Mouse (Mus musculus) kidney, postnatal 10 days (tissue): ENCODE measurements around the gene Gpatch3.

Experiments used
- DNase-seq: peaks from one replicate; pipeline ENCODE4 v3.0.0; 2021; ENCODE audit warnings: mixed read lengths

The Gpatch3 gene

GRCm38 (mm10) chr4:133620668-133621067 lies 46.1 kb downstream of the Gpatch3 start:
- no peak for DNase-seq

DNA sequence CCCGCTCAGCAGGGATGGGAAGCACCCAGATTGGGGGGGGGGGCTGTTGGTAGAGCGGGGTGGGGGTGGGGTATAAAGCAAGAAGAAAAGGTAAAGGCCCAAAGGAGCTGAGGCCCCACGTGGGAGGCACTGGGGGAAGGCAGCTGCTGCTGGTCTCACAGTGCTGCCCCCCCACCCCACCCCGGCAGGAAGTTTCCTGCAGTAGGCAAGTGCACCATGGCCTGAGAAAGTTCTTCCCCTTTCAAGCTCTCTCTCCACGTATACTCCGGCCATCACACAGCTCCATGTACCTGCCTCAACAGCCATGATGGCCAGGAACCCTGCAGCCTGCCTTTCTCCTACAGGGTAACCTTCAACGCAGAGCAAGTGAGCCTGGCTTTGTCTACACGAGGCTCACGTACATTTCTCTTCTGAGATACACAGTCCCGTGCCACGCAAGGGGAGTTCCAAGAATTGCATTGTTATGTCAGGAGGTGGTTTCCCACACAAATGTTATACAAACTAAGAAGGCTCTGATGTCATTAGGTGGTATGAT lies 47.7 kb downstream of the Gpatch3 start:
- no peak for DNase-seq

- DNase-seq: no peak
Observed at GRCm38 (mm10) chr4:133624830-133625229, 50.3 kb downstream of the Gpatch3 start.

DNA sequence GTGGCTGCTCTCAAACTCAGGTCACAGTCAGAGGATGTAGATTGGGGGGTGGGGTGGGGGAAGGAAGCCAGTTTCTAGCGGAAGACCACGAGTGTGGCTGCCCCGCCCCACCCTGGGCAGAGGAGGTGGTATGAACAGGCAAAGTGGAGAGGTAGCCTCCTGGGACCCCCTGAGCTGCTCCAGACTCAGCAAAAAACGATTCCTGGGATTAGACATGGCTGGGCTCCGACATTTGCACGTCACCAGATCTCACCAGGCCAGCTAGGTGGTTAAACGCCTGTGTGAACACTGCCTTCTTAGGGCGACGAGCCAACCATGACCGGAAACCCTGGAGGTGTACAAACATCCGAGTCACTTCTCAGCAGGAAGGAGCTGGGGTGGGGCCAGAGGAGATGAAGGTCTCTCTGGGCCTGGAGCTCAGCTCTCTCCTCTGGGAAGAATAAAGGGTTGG lies 51.1 kb downstream of the Gpatch3 start:
- DNase-seq: peak; percentile 85

- DNase-seq: no peak
Observed at GRCm38 (mm10) chr4:133626221-133626620, 51.7 kb downstream of the Gpatch3 start.

DNA sequence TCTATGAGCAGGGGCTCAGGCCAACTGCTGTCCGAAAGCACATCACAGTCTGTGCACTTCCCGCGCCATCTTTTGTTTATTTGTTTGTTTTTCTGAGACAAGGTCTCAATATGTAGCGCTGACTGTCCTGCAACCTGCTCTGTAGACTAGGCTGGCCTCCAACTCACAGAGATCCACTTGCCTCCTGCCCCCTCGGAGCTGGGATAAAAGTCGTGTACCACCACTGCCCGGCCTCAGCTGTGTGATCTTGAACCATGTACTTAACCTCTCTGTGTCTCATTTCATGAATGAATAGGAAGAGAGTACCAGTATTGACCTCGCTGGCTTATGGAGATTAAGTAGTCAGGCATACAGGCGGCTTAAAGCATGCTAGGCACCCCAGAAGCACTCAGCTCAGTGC lies 52.1 kb downstream of the Gpatch3 start:
- DNase-seq: no peak

GRCm38 (mm10) chr4:133627039-133627438 lies 52.5 kb downstream of the Gpatch3 start:
- peak; percentile 36 for DNase-seq

GRCm38 (mm10) chr4:133628517-133628916 lies 54.0 kb downstream of the Gpatch3 start:
- DNase-seq: no peak

DNA sequence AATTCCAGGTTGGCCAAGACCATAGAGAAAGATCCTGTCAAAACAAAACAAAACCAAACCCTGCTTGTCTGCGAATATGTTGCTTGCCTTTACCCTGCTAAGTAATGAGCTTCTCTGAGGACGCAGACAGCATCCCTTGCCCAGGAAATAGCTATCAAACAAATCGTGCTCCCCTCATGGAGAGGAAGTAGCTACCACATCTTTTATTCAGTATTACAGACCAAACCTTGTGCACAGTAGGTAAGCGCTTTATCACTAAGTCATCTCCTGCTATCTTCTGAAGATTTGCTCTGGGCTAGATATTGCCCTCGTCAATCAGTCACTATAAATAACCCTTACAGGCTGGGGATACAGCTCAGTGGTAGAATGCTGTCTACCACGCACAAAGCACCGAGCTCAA lies 54.6 kb downstream of the Gpatch3 start:
- DNase-seq: no peak

DNA sequence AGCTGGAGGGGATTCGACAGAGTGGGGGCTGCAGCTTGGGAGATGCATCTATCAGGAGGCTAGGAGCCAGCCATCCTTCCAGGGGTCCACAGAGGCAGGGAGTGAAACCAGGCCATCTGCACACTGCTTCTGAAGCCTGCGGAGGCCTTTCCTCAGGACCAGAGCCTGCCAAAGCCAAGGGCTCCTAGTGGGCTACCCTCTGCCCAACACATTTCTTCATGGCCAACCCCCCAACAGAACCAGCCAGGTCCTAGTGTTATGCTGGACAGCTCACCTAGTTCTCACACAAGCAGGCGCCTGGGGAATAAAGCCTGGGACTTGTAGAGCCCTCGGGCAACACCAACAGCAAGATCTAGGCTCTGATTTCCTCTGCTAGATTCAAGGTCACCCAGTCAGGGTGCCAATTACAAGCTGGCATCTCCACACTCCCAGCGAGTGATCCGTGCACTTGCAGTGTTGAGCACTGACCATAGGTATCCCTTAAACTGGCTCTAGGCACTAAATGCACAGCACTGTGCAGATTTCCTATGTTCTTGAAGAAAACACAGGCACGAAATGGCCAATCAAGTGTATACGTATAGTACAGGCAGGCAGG lies 55.9 kb downstream of the Gpatch3 start:
- DNase-seq: no peak

DNA sequence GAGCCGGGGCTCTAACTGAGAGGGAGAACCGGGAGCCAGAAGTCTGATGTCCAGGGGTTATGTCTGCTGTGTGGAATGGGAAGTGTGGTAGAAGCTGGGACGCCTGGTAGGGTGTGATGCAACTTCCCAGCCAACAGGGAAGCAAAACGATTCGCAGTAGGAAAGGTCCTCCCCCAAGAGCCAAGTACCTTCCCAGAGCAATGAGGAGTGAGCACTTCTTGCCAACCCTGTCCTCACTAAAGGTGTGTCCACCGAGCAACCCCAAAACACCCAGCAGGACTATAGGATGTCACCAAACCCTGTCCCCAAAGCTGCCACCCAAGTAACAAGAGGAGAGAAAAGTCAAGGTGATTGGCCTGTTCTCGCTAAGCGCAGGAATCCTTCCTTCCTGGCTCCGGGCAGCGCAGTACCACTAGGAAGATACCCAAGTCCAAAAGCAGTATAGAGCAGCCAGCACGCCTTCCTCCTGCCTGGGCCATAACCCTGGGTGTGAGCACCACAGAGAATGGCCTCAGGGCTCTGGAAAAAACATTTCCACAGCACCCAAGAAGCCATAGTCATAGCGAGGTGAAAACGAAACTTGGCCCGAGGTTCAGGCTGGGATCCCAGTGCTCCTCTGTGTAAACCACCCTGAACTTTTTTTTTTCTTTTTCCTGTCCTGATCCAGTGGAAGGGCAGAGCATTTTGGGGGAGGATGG lies 56.7 kb downstream of the Gpatch3 start:
- peak; percentile 30 for DNase-seq

DNA sequence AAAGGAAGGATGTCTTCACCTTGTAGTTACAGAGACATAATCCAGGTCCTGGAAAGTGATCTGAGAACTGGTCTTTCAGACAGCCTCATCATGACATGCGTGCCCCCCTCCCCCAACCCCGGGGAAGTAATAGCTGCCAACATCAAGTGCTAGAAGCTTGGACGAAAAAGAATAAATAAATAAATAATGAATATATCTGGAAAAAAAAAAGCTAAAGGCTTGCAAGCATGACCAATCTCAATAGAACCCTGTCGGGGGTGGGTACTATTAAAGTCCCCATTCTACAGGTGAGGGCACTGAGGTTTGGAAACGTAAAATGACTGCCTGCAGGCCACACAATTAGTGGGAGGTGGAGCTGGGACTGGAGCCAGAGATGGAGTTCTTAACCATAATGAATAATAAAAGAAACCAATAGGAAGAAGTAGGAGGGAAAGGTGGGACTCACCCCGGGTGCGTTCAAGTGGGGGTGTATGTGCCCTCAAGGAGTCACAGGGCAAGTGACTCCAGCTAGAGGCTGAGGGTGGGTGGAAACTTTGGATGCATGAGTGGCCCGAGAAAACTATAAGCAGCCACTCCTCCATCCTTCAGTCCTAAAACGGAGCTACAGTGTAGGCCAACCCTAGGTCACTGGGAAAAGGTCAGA lies 57.3 kb downstream of the Gpatch3 start:
- peak; percentile 39 for DNase-seq

DNA sequence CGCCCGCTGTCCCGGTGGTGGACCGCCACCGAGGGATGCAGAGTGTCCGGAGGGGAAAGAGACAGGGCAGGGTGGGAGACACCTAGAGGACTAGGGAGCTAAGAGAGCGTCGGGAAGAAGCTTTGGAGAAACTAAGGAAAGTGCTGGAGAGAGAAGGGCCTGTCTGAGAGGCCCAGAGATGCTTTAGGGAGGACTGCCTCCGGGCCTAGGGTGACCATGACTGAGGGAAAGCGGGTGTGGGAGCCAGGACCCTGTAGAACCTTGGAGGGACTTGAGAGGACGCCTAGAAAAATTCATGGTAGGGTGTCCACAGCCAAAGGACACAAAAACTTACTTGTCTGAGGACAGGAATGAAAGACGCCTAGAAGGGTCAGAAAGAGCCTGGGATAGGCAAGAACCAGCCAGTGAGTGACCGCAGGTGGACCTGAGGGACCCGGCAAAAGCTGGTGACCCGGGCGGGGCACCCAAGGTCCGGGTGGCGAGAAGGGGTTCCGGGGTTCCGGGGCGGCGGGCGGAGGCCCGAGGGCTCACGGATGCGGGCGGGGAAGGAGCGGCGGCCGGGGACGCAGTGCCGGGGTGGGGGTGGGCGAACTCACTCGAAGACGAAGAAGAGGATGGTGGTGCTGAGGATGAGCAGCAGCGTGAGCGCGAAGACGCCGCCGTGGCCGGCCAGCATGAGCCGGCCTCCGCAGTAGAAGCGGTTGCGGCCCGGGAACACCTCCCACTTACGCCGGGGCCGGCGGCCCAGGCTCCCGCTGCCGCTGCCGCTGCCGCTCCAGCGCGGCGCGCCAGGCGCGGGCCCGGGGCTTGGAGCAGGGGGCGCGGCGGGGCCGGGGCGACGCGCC lies 58.2 kb downstream of the Gpatch3 start:
- DNase-seq: peak; percentile 67

DNA sequence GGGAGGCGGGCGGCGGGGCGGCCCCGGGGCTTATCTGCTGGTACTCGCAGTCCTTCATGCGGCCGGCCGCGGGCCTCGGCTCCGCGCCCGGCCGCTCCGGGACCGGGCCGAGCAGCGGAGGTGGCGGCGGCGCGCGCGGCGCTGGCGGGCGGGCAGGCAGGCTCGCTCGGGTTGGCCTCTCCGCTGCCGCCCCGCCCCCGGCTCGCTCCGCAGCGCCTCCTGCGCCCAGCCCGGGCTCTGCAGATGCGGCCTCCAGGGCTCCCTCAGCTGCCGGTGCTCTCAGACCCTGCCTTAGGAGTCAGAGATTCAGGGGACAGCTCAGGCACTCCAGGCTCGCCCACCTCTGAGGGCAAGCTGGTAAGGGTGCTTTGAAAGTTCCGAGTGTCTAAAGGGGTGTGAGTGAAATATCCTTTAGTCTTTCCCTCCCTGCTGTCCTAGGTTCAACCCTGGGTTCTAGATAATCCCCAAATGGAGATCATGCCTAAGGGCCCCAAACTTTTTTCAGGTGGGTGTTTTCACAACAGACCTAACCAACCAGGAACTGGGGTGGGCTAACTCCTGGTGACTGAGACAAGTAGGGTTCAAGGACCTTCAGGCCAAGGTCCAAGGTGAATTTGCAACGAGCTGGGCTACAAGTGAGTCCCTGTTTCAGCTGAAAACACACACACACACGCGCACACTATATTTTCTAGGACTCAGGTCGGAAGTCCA lies 58.9 kb downstream of the Gpatch3 start:
- peak; percentile 93 for DNase-seq
